Comparison of ENCODE assay signal across 9 mouse cellular contexts in the genomic region with DNA sequence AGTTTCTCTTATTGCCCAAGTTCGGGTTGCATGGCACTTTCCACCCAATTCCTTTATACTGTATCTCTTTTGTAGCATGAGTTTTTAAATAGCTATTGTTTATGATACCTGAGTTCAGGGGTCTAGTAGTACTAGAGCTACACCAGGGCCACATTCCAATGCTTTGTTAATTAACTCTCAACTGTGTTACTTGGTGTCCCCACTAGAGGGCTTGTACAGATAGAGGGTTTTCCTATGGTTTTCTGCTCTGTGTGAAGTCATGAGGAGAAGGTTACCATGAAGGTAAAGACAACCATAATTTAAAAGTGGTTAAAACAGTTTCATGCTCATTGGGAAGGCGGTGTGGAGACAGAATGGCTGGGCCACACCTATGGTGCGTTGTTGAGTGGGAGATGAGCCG.
DNase-seq lines count a peak whose midpoint lies in the region; ATAC-seq and TF ChIP-seq lines count a peak whose summit lies in the region.
"Had no signal": no experiment of that assay in that cellular context is flagged by ENCODE, and none has a peak within 500 bp of the region (broad histone marks: within the 10 kb centered on the region; RNA-seq: fewer than 3 reads in every experiment).

No protein-coding gene starts in this region.

- 85% methylated on average over 4 of the region's 4 CpGs for WGBS in kidney, adult 2 months
- WGBS in neural tube, embryonic 15.5 days: 81% methylated on average over 4 of the region's 4 CpGs

- H3K79me2 ChIP-seq in MEL (ENCODE audit: control insufficient read depth, insufficient read depth, low read length, poor library complexity): no peaks in the 10 kb centered on the region

- peak; percentile 34 for DNase-seq in kidney, adult 2 months
- no peak for DNase-seq in kidney, postnatal 4 days
- peak; percentile 39 for DNase-seq in 416B (ENCODE audit: low read depth)
- DNase-seq in MEL (ENCODE audit: low read depth, low spot score): peak; percentile 8
- peak; percentile 14 for DNase-seq in hindlimb bud, embryonic 11.5 days (ENCODE audit: extremely low spot score, low read depth, low spot score)
- DNase-seq in left cerebral cortex, adult 8-10 months (ENCODE audit: low spot score in 2 of 2): no peak
- no peak for DNase-seq in cerebellum, postnatal 25 days

- no peak for TF ChIP-seq POLR2A in kidney, adult 2 months (IDR thresholded peaks at IDR 0.05; ENCODE audit: low read depth, low read length)
- no peak for TF ChIP-seq POLR2A in MEL (IDR thresholded peaks at IDR 0.05; ENCODE audit: control insufficient read depth in 1 of 2, insufficient read depth in 1 of 2, low read depth in 1 of 2, low read length in 2 of 2, poor library complexity in 1 of 2)

- no peak overlapping the region for H3K27ac ChIP-seq in kidney, adult 2 months (ENCODE audit: insufficient read depth, low read depth, low read length)
- no peak overlapping the region for H3K27ac ChIP-seq in MEL (ENCODE audit: control insufficient read depth, low read depth, low read length)
- no peak overlapping the region for H3K27ac ChIP-seq in neural tube, embryonic 15.5 days (replicated peaks)
- H3K27ac ChIP-seq: macrophage had no signal

- H3K9me3 ChIP-seq in MEL (replicated peaks; ENCODE audit: insufficient read depth, low read length): no peaks in the 10 kb centered on the region
- H3K9me3 ChIP-seq in neural tube, embryonic 15.5 days (replicated peaks): no peaks in the 10 kb centered on the region

- no peaks in the 10 kb centered on the region for H3K27me3 ChIP-seq in kidney, adult 2 months (replicated peaks; ENCODE audit: control insufficient read depth, insufficient read depth, low read length)
- H3K27me3 ChIP-seq in MEL (ENCODE audit: control insufficient read depth in 1 of 2, insufficient read depth in 2 of 2, low read length in 2 of 2): no peaks in the 10 kb centered on the region
- H3K27me3 ChIP-seq in neural tube, embryonic 15.5 days (replicated peaks): no peaks in the 10 kb centered on the region

- H3K4me2 ChIP-seq in neural tube, embryonic 15.5 days: no peak overlapping the region

- no peak for TF ChIP-seq CTCF in kidney, adult 2 months (conservative IDR thresholded peaks at IDR 0.05; ENCODE audit: insufficient read depth, insufficient read length, low read depth, low read length)
- TF ChIP-seq CTCF in MEL (IDR thresholded peaks at IDR 0.05 in 2 of 3, conservative IDR thresholded peaks at IDR 0.05 in 1 of 3; ENCODE audit: control insufficient read depth in 1 of 3, insufficient read depth in 1 of 3, low read depth in 2 of 3, low read length in 3 of 3, poor library complexity in 1 of 3, severe bottlenecking in 1 of 3): peak in 1 of 3 experiments; percentile 26; a peak in 1 of 6 replicates

- H3K36me3 ChIP-seq in kidney, adult 2 months (ENCODE audit: control insufficient read depth, insufficient read depth, low read length): no peaks in the 10 kb centered on the region
- no peaks in the 10 kb centered on the region for H3K36me3 ChIP-seq in MEL (ENCODE audit: control insufficient read depth in 1 of 2, insufficient read depth in 2 of 2, low read length in 2 of 2)
- no peaks in the 10 kb centered on the region for H3K36me3 ChIP-seq in neural tube, embryonic 15.5 days

- no peak overlapping the region for H3K9ac ChIP-seq in MEL (ENCODE audit: control insufficient read depth, low read depth, low read length, poor library complexity, severe bottlenecking)
- no peak overlapping the region for H3K9ac ChIP-seq in neural tube, embryonic 15.5 days (replicated peaks)

- no peak for ATAC-seq in neural tube, embryonic 15.5 days (ENCODE audit: low FRiP score)

- peaks cover 5% of the 10 kb centered on the region; the same call in 1 of the 2 replicates for H3K4me1 ChIP-seq in kidney, adult 2 months (ENCODE audit: control insufficient read depth, insufficient read depth, low read length)
- no peaks in the 10 kb centered on the region for H3K4me1 ChIP-seq in MEL (ENCODE audit: control insufficient read depth in 1 of 2, insufficient read depth in 2 of 2, low read length in 2 of 2)
- H3K4me1 ChIP-seq in neural tube, embryonic 15.5 days: no peaks in the 10 kb centered on the region

- TF ChIP-seq RAD21 in MEL (IDR thresholded peaks at IDR 0.05; ENCODE audit: low read depth, low read length): no peak

- no peak for TF ChIP-seq EP300 in MEL (IDR thresholded peaks at IDR 0.05; ENCODE audit: low read depth in 1 of 2, low read length in 2 of 2)

- no peak overlapping the region for H3K4me3 ChIP-seq in kidney, adult 2 months (ENCODE audit: insufficient read depth, low read depth, low read length)
- no peak overlapping the region for H3K4me3 ChIP-seq in MEL (ENCODE audit: control insufficient read depth in 1 of 2, insufficient read depth in 1 of 2, low read depth in 2 of 2, low read length in 2 of 2)
- no peak overlapping the region for H3K4me3 ChIP-seq in neural tube, embryonic 15.5 days (replicated peaks)

TF ChIP-seq in MEL, 35 proteins besides CTCF, POLR2A, EP300 and RAD21:
- TF ChIP-seq SMC3 (IDR thresholded peaks at IDR 0.05; ENCODE audit: low read depth, low read length) (peak; percentile 12; the same call in 1 of the 2 replicates), UBTF (IDR thresholded peaks at IDR 0.05; ENCODE audit: borderline replicate concordance, insufficient read depth, low read depth, low read length) (no peak)

Comparison
In these comparisons a context has a peak if more than half of its experiments do, and no peak if none do; other contexts are left out.
1. DNase-seq: peak in kidney, adult 2 months (single experiment), 416B (single experiment), MEL (single experiment) and hindlimb bud, embryonic 11.5 days (single experiment); none in kidney, postnatal 4 days (0 of 2), left cerebral cortex, adult 8-10 months (0 of 2) and cerebellum, postnatal 25 days (0 of 2).